7 mouse cellular contexts compared by ENCODE assay signal in genomic region chr6:47877461-47878132, GRCm38 (mm10). TPM values are rescaled to one million over a fixed set of nuclear protein-coding genes. Genes with fewer than 3 reads are reported as not detected.
A peak's percentile ranks its signal among the peaks of the same experiment; 100 is the strongest.
DNase-seq lines count a peak whose midpoint lies in the region; ATAC-seq lines count a peak whose summit lies in the region.

No protein-coding gene starts in this region.

- peaks cover 20% of the 10 kb centered on the region for H3K4me1 ChIP-seq in embryonic facial prominence, embryonic 10.5 days
- H3K4me1 ChIP-seq in limb, embryonic 11.5 days (ENCODE audit: control insufficient read depth, insufficient read depth, low read length) = peaks cover 11% of the 10 kb centered on the region
- H3K4me1 ChIP-seq in midbrain, embryonic 14.5 days (ENCODE audit: control insufficient read depth, insufficient read depth, low read length) = peaks cover 17% of the 10 kb centered on the region

- peak overlapping the region; percentile 88 for H3K4me3 ChIP-seq in embryonic facial prominence, embryonic 10.5 days
- H3K4me3 ChIP-seq in limb, embryonic 11.5 days (ENCODE audit: low read depth, low read length) = peak overlapping the region; percentile 78
- H3K4me3 ChIP-seq in midbrain, embryonic 14.5 days (replicated peaks; ENCODE audit: low read depth, low read length) = peak overlapping the region; percentile 83

- peak overlapping the region; percentile 98 for H3K27ac ChIP-seq in embryonic facial prominence, embryonic 10.5 days (replicated peaks)
- H3K27ac ChIP-seq in limb, embryonic 11.5 days (replicated peaks; ENCODE audit: low read depth, low read length) = peak overlapping the region; percentile 95
- peak overlapping the region; percentile 97 for H3K27ac ChIP-seq in midbrain, embryonic 14.5 days (replicated peaks; ENCODE audit: low read depth, low read length)

- peaks cover 35% of the 10 kb centered on the region for H3K36me3 ChIP-seq in embryonic facial prominence, embryonic 10.5 days (replicated peaks)
- H3K36me3 ChIP-seq in limb, embryonic 11.5 days (ENCODE audit: control insufficient read depth, insufficient read depth, low read length) = peaks cover 10% of the 10 kb centered on the region; the same call in 1 of the 2 replicates
- peaks cover 29% of the 10 kb centered on the region for H3K36me3 ChIP-seq in midbrain, embryonic 14.5 days (ENCODE audit: control insufficient read depth, insufficient read depth, low read length)

- ATAC-seq in limb, embryonic 11.5 days (ENCODE audit: insufficient number of reproducible peaks, low FRiP score, low TSS enrichment, low read depth) = peak; percentile 93
- ATAC-seq in midbrain, embryonic 14.5 days (ENCODE audit: low FRiP score, low TSS enrichment) = peak; percentile 95

- WGBS in embryonic facial prominence, embryonic 10.5 days = under 1% methylated on average over 71 of the region's 71 CpGs
- under 1% methylated on average over 62 of the region's 71 CpGs for WGBS in limb, embryonic 11.5 days
- WGBS in midbrain, embryonic 14.5 days = under 1% methylated on average over 71 of the region's 71 CpGs

- H3K9me3 ChIP-seq in embryonic facial prominence, embryonic 10.5 days = no peaks in the 10 kb centered on the region
- H3K9me3 ChIP-seq in limb, embryonic 11.5 days (ENCODE audit: control insufficient read depth, low read length) = no peaks in the 10 kb centered on the region
- H3K9me3 ChIP-seq in midbrain, embryonic 14.5 days (ENCODE audit: control insufficient read depth, low read length) = no peaks in the 10 kb centered on the region

- H3K9ac ChIP-seq in limb, embryonic 11.5 days (ENCODE audit: low read length) = peak overlapping the region; percentile 94
- H3K9ac ChIP-seq in midbrain, embryonic 14.5 days (replicated peaks; ENCODE audit: low read length) = peak overlapping the region; percentile 98

- peak overlapping the region; percentile 85 for H3K4me2 ChIP-seq in limb, embryonic 11.5 days (ENCODE audit: low read depth, severe bottlenecking)
- peak overlapping the region; percentile 92 for H3K4me2 ChIP-seq in midbrain, embryonic 14.5 days (ENCODE audit: low read length)

- no peaks in the 10 kb centered on the region for H3K27me3 ChIP-seq in embryonic facial prominence, embryonic 10.5 days (replicated peaks; ENCODE audit: low read depth, poor library complexity, severe bottlenecking)
- no peaks in the 10 kb centered on the region for H3K27me3 ChIP-seq in limb, embryonic 11.5 days (ENCODE audit: control insufficient read depth, insufficient read depth, low read length)
- no peaks in the 10 kb centered on the region for H3K27me3 ChIP-seq in midbrain, embryonic 14.5 days (ENCODE audit: control insufficient read depth, insufficient read depth, low read length)

- DNase-seq in adrenal gland, postnatal 10 days = peak; percentile 94
- DNase-seq in embryonic facial prominence, embryonic 10.5 days (ENCODE audit: low spot score) = peak; percentile 95
- peak; percentile 99 for DNase-seq in heart, adult 11 months
- peak; percentile 94 for DNase-seq in kidney, adult 18-20 months
- peak; percentile 93 for DNase-seq in limb, embryonic 11.5 days (ENCODE audit: low spot score)
- peak; percentile 94 for DNase-seq in midbrain, embryonic 14.5 days
- peak; percentile 72 to 80 for DNase-seq in spleen, adult 18-20 months

RNA-seq across cellular contexts. Expression of gene Zfp282, which starts 0.6 kb away (rescaled TPM):
- 10 to 100 TPM; 12.0 to 13.8 TPM for total RNA-seq in adrenal gland, postnatal 10 days (2021)
- 17.9 and 18.5 TPM in 2 replicates for polyA plus RNA-seq in embryonic facial prominence, embryonic 10.5 days (2016; fragmentation: Nextera tagmentation; extraction: Ambion mirVana)
- polyA plus RNA-seq in limb, embryonic 11.5 days (2014; fragmentation: Nextera tagmentation; extraction: Ambion mirVana) = 12.9 and 16.1 TPM in 2 replicates
- polyA plus RNA-seq in midbrain, embryonic 14.5 days (2014; fragmentation: Nextera tagmentation; extraction: Ambion mirVana) = 18.4 and 19.7 TPM in 2 replicates

RNA-seq across cellular contexts. Expression of gene Zfp398, which starts 42.1 kb away (rescaled TPM):
- 10 to 100 TPM in 1 of 2 experiments, 1 to 10 TPM in 1; 6.7 to 11.8 TPM for total RNA-seq in adrenal gland, postnatal 10 days (2021)
- 8.6 TPM in 2 replicates for polyA plus RNA-seq in embryonic facial prominence, embryonic 10.5 days (2016; fragmentation: Nextera tagmentation; extraction: Ambion mirVana)
- 9.0 and 9.3 TPM in 2 replicates for polyA plus RNA-seq in limb, embryonic 11.5 days (2014; fragmentation: Nextera tagmentation; extraction: Ambion mirVana)
- 18.7 and 20.4 TPM in 2 replicates for polyA plus RNA-seq in midbrain, embryonic 14.5 days (2014; fragmentation: Nextera tagmentation; extraction: Ambion mirVana)

RNA-seq across cellular contexts. Expression of gene Zfp212, which starts 42.7 kb away (rescaled TPM):
- total RNA-seq in adrenal gland, postnatal 10 days (2021) = 10 to 100 TPM; 14.0 to 17.7 TPM
- 21.6 and 23.6 TPM in 2 replicates for polyA plus RNA-seq in embryonic facial prominence, embryonic 10.5 days (2016; fragmentation: Nextera tagmentation; extraction: Ambion mirVana)
- polyA plus RNA-seq in limb, embryonic 11.5 days (2014; fragmentation: Nextera tagmentation; extraction: Ambion mirVana) = 14.7 and 16.5 TPM in 2 replicates
- polyA plus RNA-seq in midbrain, embryonic 14.5 days (2014; fragmentation: Nextera tagmentation; extraction: Ambion mirVana) = 11.7 and 16.4 TPM in 2 replicates

RNA-seq across cellular contexts. Expression of gene Zfp786, which starts 46.9 kb away (rescaled TPM):
- 1 to 10 TPM in 1 of 2 experiments, under 1 TPM in 1; 0.66 to 2.0 TPM for total RNA-seq in adrenal gland, postnatal 10 days (2021)
- polyA plus RNA-seq in embryonic facial prominence, embryonic 10.5 days (2016; fragmentation: Nextera tagmentation; extraction: Ambion mirVana) = 7.6 and 8.0 TPM in 2 replicates
- 4.7 and 5.4 TPM in 2 replicates for polyA plus RNA-seq in limb, embryonic 11.5 days (2014; fragmentation: Nextera tagmentation; extraction: Ambion mirVana)
- 15.0 and 16.0 TPM in 2 replicates for polyA plus RNA-seq in midbrain, embryonic 14.5 days (2014; fragmentation: Nextera tagmentation; extraction: Ambion mirVana)

Comparison
In these comparisons a context has a peak if more than half of its experiments do, and no peak if none do; other contexts are left out.
1. Peak in every context shown above with its lines: DNase-seq, ATAC-seq, H3K4me3 ChIP-seq and H3K27ac ChIP-seq.